Mouse (Mus musculus) left cerebral cortex, adult 2 months (tissue): ENCODE data around the gene Parp6. TPM values are rescaled to one million over a fixed set of nuclear protein-coding genes. Genes with fewer than 3 reads are reported as not detected.

Experiments used
- DNase-seq, 2 experiments: peaks; one replicate each; pipeline ENCODE4 v3.0.0; 2021 to 2022; ENCODE audit warnings: low spot score in 2 of 2, mixed read lengths in 1 of 2; ENCODE audit errors: extremely low spot score in 1 of 2
- H3K27ac ChIP-seq: fragments of 200-600 bp; 2 replicates; pipeline ENCODE4 v1.8.1; 2022
- H3K4me3 ChIP-seq: fragments of 200-600 bp; 2 replicates; pipeline ENCODE4 v1.8.1; 2022
- CTCF ChIP-seq: fragments of 200-600 bp; IDR thresholded peaks from 2 replicates; pipeline ENCODE4 v1.8.1; 2022; ENCODE audit warnings: antibody characterized with exemption, mild to moderate bottlenecking, moderate library complexity
- intact Hi-C: fragments of 180-260 bp; cut with DNase I; formaldehyde crosslinking; loops from one replicate; pipeline ENCODE4 v1.15.1; 2025
- total RNA-seq, 2 experiments: library from RNA; stranded (reverse); gene quantifications; 2 replicates each; pipeline ENCODE4 v1.2.3; 2021

Parp6 gene
- total RNA-seq, 2 experiments from 2014 or later = 144 to 156 TPM

DNA sequence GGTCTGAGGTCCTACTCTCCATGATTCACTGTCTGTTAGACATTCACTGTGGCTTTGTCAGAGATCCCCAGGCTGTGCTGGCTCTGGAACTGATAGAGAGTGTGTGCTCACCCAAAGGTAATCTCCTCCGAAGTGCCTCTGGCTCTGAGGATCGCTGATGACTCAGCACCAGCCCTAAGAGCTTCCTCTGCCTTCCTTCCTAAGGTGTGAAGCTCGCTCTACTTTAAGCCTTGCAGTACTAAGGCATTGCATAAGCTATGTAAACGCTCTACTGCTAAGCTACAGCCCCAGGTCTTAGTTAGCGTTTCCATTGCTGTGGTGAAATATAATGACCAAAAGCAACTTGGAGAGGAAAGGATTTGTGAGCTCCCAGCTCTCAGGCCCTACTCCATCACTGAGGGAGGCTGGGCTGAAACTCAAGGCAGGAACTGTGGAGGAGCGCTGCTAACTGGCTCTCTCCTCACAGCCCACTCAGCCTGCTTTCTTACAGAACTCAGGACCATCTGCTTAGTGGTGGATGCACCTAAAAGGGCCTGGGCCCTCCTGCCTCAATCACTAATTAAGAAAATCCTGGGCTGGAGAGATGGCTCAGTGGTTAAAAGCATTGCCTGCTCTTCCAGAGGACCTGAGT is 70.4 kb downstream of the Parp6 start:
- TF ChIP-seq CTCF = no peak
- DNase-seq = peak; percentile 56 to 57
- Histone ChIP-seq H3K4me3 (no peak overlapping the region), H3K27ac (peak overlapping the region; percentile 84)
- intact Hi-C loops = loop anchor here (1.0 kb wide), 1 partner anchor 63 kb away; the partner anchor contains the start of genes Myo9a and Senp8

- H3K27ac ChIP-seq = peak overlapping the region; percentile 85
Measured at GRCm38 (mm10) chr9:59691635-59692094, 74.6 kb downstream of the Parp6 start.

DNA sequence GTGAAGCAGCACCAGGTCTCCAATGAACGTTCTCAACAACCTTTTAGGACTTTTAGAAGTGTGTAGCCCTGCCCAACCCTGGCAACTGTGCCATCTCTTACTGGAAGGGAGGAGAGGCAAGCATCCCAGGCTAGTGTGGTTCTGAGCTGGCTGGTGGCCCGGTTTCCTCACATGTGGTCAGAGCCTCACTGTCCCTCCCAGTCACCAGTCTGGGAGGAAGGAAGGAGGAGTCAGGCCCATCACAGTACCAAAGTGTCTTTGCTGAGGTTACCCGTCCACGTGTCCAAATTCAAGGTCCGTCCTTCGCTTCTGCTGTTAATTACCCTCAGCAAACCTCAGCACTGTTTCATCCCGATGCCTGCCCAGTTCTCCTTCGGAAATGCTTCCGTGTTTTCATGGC is 75.1 kb downstream of the Parp6 start:
- intact Hi-C loops = no loop called here
- DNase-seq = peak; percentile 38 to 50
- no peak for TF ChIP-seq CTCF

More at GRCm38 (mm10) chr9:59691635-59692094, 74.6 kb downstream of the Parp6 start:
- DNase-seq = peak; percentile 85 to 90
- intact Hi-C loops = no loop called here
- H3K4me3 ChIP-seq = peak overlapping the region; percentile 41
- no peak for TF ChIP-seq CTCF

GRCm38 (mm10) chr9:59694571-59695450 is 77.7 kb downstream of the Parp6 start:
- intact Hi-C loops = no loop called here
- DNase-seq = no peak
- no peak for TF ChIP-seq CTCF
- H3K4me3 ChIP-seq = no peak overlapping the region
- H3K27ac ChIP-seq = no peak overlapping the region

More for the DNA sequence above, 75.1 kb downstream of the Parp6 start:
- Histone ChIP-seq H3K4me3 (peak overlapping the region; percentile 41), H3K27ac (peak overlapping the region; percentile 85)

DNA sequence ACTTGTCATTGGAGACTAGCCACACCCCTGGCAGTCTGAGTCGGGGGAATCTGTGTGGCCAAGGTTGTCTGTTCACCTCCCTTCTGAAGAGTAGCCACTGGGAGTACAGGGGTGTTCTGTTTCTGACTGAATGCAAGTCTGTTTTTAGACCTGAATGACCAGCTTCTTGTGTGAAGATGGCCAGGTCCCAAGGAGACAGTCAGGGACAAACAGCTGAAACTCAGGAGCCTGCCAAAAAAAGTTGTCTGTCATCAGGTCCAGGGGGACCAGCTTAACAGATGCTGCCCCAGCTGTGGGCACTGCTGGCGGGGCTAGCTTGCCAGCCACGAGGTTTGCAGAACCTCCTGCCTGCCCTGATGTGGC is 78.3 kb downstream of the Parp6 start:
- no peak overlapping the region for H3K4me3 ChIP-seq
- no peak for DNase-seq

DNA sequence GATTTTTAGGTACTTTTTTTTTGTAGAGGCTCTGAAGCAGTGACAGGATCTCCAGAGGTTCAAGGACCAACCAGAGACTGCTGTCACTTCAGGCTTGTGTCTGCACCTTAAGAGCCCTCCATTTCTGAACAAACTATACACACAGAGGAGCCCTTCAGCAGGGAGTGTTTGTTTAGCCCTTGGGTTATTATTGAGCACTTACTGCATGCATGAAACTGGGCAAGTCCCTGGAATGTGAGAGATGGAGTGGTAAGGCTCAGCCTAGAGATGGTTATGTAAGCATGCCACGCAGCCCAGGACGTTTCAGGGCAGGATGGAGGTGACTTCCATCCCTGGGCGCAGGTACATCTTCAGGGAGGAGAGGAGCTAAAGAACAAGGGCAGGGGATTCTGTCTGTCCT is 79.3 kb downstream of the Parp6 start:
- Histone ChIP-seq H3K27ac (no peak overlapping the region), H3K4me3 (no peak overlapping the region)
- no peak for DNase-seq
- intact Hi-C loops = no loop called here
- no peak for TF ChIP-seq CTCF

More for the DNA sequence above, 78.3 kb downstream of the Parp6 start:
- intact Hi-C loops = no loop called here
- no peak for TF ChIP-seq CTCF
- H3K27ac ChIP-seq = no peak overlapping the region

Other genes with a start within 250 kb of the Parp6 start
- 100 to 1,000 TPM; 118 to 130 TPM for gene Arih1, start 130.7 kb upstream of the Parp6 start, total RNA-seq
- 10 to 100 TPM; 49.3 to 53.1 TPM for gene Hexa, start 77.7 kb upstream of the Parp6 start, total RNA-seq
- 1 to 10 TPM; 3.7 to 4.1 TPM for gene Tmem202, start 77.4 kb upstream of the Parp6 start, total RNA-seq
- gene Celf6, start 39.4 kb upstream of the Parp6 start, total RNA-seq = 10 to 100 TPM; 28.8 to 30.6 TPM
- 1,000 to 10,000 TPM; 1,277 to 1,324 TPM for gene Pkm, start 39.1 kb downstream of the Parp6 start, total RNA-seq
- 10 to 100 TPM in 1 of 2 experiments, 1 to 10 TPM in 1; 8.6 to 10.7 TPM for gene Gramd2, start 62.9 kb downstream of the Parp6 start, total RNA-seq
- 1 to 10 TPM; 8.4 to 8.5 TPM for gene Senp8, start 133.4 kb downstream of the Parp6 start, total RNA-seq
- gene Myo9a, start 133.6 kb downstream of the Parp6 start, total RNA-seq = 10 to 100 TPM; 82.8 to 86.2 TPM